Mouse (Mus musculus): ENCODE data around the gene Ddx3y. TPM values are rescaled to one million over a fixed set of nuclear protein-coding genes. Genes with fewer than 3 reads are reported as not detected.

Ddx3y gene
- total RNA-seq (2021) = 10 to 100 TPM in 1 of 2 experiments, not detected in 1; 52.1 TPM

DNA sequence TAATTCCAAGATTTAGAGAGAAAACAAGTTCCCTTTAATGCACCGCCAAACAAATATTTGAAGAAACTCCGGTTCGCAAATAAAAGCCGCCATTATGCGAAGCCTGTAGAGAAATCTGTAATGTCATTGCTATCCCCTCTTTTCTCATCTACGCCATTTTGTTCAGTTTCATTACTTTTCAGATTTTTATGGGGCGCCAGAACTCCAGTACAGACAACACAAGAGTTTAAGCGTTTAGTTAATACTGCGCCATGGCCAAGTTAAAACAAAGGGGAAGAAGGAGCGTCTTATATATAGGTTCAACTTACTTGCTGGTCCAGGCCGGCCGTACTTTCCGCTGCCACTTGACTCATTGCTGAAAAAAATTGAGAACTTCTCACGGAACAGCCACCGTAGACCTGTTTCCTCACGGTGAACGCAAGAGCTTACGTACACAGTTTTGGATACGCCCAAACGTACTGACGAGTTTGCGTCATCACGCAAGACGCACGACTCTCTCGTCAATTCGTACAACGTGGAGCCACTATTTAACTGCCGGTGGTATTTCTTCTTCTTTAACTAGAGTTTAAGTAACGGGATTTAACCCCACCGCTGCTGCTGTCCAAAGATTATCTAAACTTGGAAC, at the start of gene Ddx3y:
Ddx3y (minus strand) TSS at position 459 of the 625 bp plus-strand sequence.
- intact Hi-C loops (cut with DNase I) = no loop called here
- DNase-seq (ENCODE audit: low spot score in 2 of 2) = peak in 1 of 2 experiments; percentile 90

- no peak for DNase-seq (ENCODE audit: low spot score in 2 of 2)
- intact Hi-C loops (cut with DNase I) = no loop called here
These were observed 7.3 kb upstream of the Ddx3y start for GRCm38 (mm10) chrY:1293708-1294107.

DNA sequence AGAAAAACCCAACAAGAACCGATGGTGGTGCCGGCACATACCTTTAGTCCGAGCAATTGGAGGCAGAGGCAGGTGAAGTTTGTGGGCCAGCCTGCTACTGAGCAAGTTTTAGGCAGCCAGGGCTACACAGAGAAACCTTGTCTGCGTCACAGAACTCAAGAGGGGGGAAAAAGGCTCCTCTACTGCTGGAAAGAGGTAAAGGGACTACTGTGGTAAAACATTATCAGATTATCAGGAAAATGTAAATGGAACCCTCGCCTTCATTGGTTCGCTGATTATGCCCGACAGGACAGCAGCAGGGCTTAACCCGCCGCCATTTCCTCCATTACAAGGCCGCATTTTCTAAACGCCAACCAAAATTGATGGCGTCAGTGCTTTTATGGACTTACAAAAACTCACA, 694 bp downstream of the Ddx3y start:
- intact Hi-C loops (cut with DNase I) = no loop called here
- DNase-seq (ENCODE audit: low spot score in 2 of 2) = peak in 1 of 2 experiments; percentile 7

- intact Hi-C loops (cut with DNase I) = no loop called here
- DNase-seq (ENCODE audit: low spot score in 2 of 2) = no peak
These were observed 40.3 kb downstream of the Ddx3y start for GRCm38 (mm10) chrY:1246117-1246516.

- DNase-seq (ENCODE audit: low spot score in 2 of 2) = peak in 1 of 2 experiments; percentile 92
- intact Hi-C loops (cut with DNase I) = no loop called here
These were observed 41.0 kb downstream of the Ddx3y start, which contains the start of gene Uty for GRCm38 (mm10) chrY:1245426-1245863. Uty (minus strand) TSS chrY:1245759.

DNA sequence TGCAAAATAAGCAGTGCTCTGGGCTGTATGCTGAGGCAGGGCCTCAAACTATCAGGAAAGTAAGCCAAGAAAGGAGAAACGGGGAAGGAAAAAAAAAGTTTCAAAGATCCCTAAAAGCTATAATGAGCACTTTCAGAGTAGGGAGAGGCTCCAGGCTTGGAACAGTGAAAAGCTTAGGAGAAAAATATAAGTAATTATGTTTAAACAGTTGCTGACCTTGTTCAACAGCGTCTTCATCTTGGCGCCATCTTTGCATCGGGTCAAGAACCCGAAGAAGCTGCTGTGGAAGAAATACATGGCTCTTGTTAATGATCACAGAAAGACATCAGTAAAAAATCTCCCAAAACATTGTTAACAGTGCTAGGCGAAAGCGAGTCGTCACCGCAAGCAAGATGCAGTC, 41.5 kb downstream of the Ddx3y start:
- DNase-seq (ENCODE audit: low spot score in 2 of 2) = no peak
- intact Hi-C loops (cut with DNase I) = no loop called here

GRCm38 (mm10) chrY:1244421-1244820, 42.0 kb downstream of the Ddx3y start:
- DNase-seq (ENCODE audit: low spot score in 2 of 2) = no peak
- intact Hi-C loops (cut with DNase I) = no loop called here

GRCm38 (mm10) chrY:1220001-1220400, 66.4 kb downstream of the Ddx3y start:
- DNase-seq (ENCODE audit: low spot score in 2 of 2) = no peak
- intact Hi-C loops (cut with DNase I) = no loop called here

Other genes starting within 250 kb of the Ddx3y start
- gene Uty, start 40.9 kb downstream of the Ddx3y start, total RNA-seq (2021) = 10 to 100 TPM in 1 of 2 experiments, not detected in 1; 26.2 TPM
- not detected for gene Usp9y, start 173.2 kb upstream of the Ddx3y start, total RNA-seq (2021)